Mouse (Mus musculus) midbrain, embryonic 16.5 days (tissue): ENCODE measurements at regions not wholly inside any gene's neighbourhood (a gene's known extent, or its start where the extent isn't known, plus 50 kb on each side); places are given as distances from the start of the nearest gene placed in this dataset.

Experiments
- ATAC-seq: fragments of 200-750 bp; cut with Nextera tagmentation; 2 replicates; pipeline ENCODE4 v1.8.0; 2017; ENCODE audit warnings: moderate TSS enrichment
- H3K27ac ChIP-seq: fragments of 300-500 bp; sonication (generic); 2 replicates; pipeline ENCODE4 v1.5.1; 2014; ENCODE audit warnings: mild to moderate bottlenecking, low read length, mixed read lengths
- H3K27me3 ChIP-seq: fragments of 300-500 bp; sonication (generic); 2 replicates; pipeline ENCODE4 v1.6.1; 2014; ENCODE audit warnings: low read depth, low read length, mixed read lengths; ENCODE audit not compliant: control insufficient read depth, insufficient read depth
- H3K36me3 ChIP-seq: fragments of 300-500 bp; sonication (generic); 2 replicates; pipeline ENCODE4 v1.6.1; 2014; ENCODE audit warnings: mild to moderate bottlenecking, low read length, moderate library complexity, mixed read lengths; ENCODE audit not compliant: control insufficient read depth, insufficient read depth
- H3K4me1 ChIP-seq: fragments of 300-500 bp; sonication (generic); 2 replicates; pipeline ENCODE4 v1.6.1; 2014; ENCODE audit warnings: mild to moderate bottlenecking, low read length, mixed read lengths; ENCODE audit not compliant: control insufficient read depth, insufficient read depth
- H3K4me2 ChIP-seq: fragments of 300-500 bp; sonication (generic); 2 replicates; pipeline ENCODE4 v1.6.1; 2014; ENCODE audit warnings: mild to moderate bottlenecking, low read length, mixed read lengths
- H3K4me3 ChIP-seq: fragments of 300-500 bp; sonication (generic); 2 replicates; pipeline ENCODE4 v1.5.1; 2014; ENCODE audit warnings: low read depth, mild to moderate bottlenecking, low read length, moderate library complexity, mixed read lengths
- H3K9ac ChIP-seq: fragments of 300-500 bp; sonication (generic); 2 replicates; pipeline ENCODE4 v1.6.1; 2014; ENCODE audit warnings: low read depth, low read length, mixed read lengths
- H3K9me3 ChIP-seq: fragments of 300-500 bp; sonication (generic); replicated peaks from 2 replicates; pipeline ENCODE4 v1.6.1; 2014; ENCODE audit warnings: mild to moderate bottlenecking, low read length, mixed read lengths; ENCODE audit not compliant: control insufficient read depth, poor library complexity, severe bottlenecking
- WGBS: fragments of 180-500 bp; shearing (Covaris S2); extraction: QIAGEN DNeasy Blood & Tissue Kit; methylation state at CpG from one replicate; pipeline ENCODE4 v1.1.7; 2014; 5-methylcytosine and 5-hydroxymethylcytosine counted together

- 75% methylated on average over 5 of the region's 5 CpGs for WGBS
- Histone ChIP-seq H3K36me3 (no peaks in the 10 kb centered on the region), H3K27me3 (no peaks in the 10 kb centered on the region), H3K4me1 (no peaks in the 10 kb centered on the region; the same call in 1 of the 2 replicates), H3K9me3 (no peaks in the 10 kb centered on the region), H3K4me2 (no peak overlapping the region), H3K27ac (no peak overlapping the region), H3K9ac (no peak overlapping the region), H3K4me3 (no peak overlapping the region)
- no peak for ATAC-seq
Measured at GRCm38 (mm10) chr15:60333573-60334306, 317.3 kb upstream of the 4933412E24Rik start.

DNA sequence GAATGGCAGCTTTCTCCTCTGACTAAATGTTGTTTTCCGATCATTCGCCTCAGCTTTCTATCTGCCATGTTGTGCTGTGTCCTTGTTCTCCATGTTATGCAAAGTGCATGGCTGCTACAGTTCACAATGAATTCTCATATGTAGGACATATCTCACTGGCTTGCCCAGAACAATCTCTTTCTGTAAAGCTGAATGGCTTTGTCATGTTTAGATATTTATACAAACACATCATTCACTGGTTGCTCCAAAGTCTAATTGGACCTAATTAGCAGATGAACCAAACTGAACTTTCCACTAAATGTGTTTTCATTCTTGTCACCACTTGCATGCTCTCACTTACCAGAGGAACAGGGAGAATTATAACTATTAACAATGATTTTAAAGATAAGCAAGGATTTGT is 301.2 kb upstream of the 4933412E24Rik start:
- no peak overlapping the region for H3K27ac ChIP-seq
- ATAC-seq: no peak
- 92% methylated on average over 2 of the region's 2 CpGs for WGBS
- no peaks in the 10 kb centered on the region for H3K27me3 ChIP-seq
- H3K4me1 ChIP-seq: no peaks in the 10 kb centered on the region
- no peak overlapping the region for H3K4me2 ChIP-seq
- no peak overlapping the region for H3K9ac ChIP-seq
- no peaks in the 10 kb centered on the region for H3K36me3 ChIP-seq
- H3K4me3 ChIP-seq: no peak overlapping the region
- H3K9me3 ChIP-seq: no peaks in the 10 kb centered on the region

- H3K27me3 ChIP-seq: no peaks in the 10 kb centered on the region
- no peak for ATAC-seq
- WGBS: 79% methylated on average over 5 of the region's 5 CpGs
- H3K27ac ChIP-seq: no peak overlapping the region
- 0 out of 2 replicates have a peak, but pooled peaks cover 2% of the 10 kb centered on the region for H3K4me1 ChIP-seq
- no peak overlapping the region for H3K4me2 ChIP-seq
- no peaks in the 10 kb centered on the region for H3K9me3 ChIP-seq
- H3K4me3 ChIP-seq: no peak overlapping the region
- H3K36me3 ChIP-seq: no peaks in the 10 kb centered on the region
- no peak overlapping the region for H3K9ac ChIP-seq
Measured at GRCm38 (mm10) chr15:60315210-60315609, 298.8 kb upstream of the 4933412E24Rik start.

DNA sequence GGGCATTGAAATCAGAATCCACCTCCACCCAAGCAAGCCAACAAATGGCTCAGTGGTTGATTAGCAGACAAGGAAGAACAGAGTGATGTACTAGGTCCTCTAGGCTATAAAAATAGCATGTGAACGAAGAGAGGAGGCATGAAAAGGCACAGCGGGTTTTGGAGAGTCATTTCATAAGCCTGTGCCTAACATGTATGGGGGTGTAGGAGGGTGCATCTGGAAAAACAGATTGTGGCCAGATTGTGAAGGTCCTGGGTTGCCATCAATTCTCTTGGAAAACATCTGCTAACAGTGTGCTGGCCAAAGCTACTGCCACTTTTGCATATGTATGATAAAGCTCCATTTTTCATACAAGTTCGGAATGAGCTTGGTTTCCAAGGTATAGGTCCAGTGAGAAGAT is 293.5 kb upstream of the 4933412E24Rik start:
- Histone ChIP-seq H3K4me1 (0 out of 2 replicates have a peak, but pooled peaks cover 2% of the 10 kb centered on the region), H3K27me3 (no peaks in the 10 kb centered on the region), H3K9me3 (no peaks in the 10 kb centered on the region), H3K4me3 (no peak overlapping the region), H3K4me2 (no peak overlapping the region), H3K36me3 (no peaks in the 10 kb centered on the region), H3K9ac (no peak overlapping the region), H3K27ac (no peak overlapping the region)
- no peak for ATAC-seq
- WGBS: 83% methylated on average over 3 of the region's 3 CpGs

DNA sequence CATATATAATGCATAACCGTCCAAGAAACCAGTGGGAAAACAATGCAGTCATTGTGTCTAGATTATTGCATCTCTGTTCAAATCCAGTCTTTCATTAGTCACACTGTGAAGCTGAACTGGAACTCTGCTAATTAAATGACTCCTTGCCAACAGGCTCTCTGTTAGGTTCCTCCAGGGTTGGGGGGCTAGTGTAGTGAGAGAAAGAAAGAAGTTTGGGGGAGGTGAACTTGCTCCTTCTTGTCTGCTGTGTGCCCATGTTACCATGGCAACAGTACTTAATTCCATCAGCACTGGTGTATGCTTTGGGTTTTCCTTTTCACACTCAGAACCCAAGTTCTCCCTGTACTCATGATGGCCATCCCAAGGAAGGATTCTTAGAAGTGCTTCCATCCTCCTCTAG is 292.6 kb upstream of the 4933412E24Rik start:
- 58% methylated on average over 1 of the region's 1 CpGs for WGBS
- Histone ChIP-seq H3K36me3 (no peaks in the 10 kb centered on the region), H3K4me3 (no peak overlapping the region), H3K9ac (no peak overlapping the region), H3K4me2 (no peak overlapping the region), H3K4me1 (0 out of 2 replicates have a peak, but pooled peaks cover 2% of the 10 kb centered on the region), H3K27me3 (no peaks in the 10 kb centered on the region), H3K27ac (no peak overlapping the region), H3K9me3 (no peaks in the 10 kb centered on the region)
- ATAC-seq: no peak

- H3K4me1 ChIP-seq: 0 out of 2 replicates have a peak, but pooled peaks cover 2% of the 10 kb centered on the region
- no peak overlapping the region for H3K27ac ChIP-seq
- no peaks in the 10 kb centered on the region for H3K9me3 ChIP-seq
- no peak for ATAC-seq
- WGBS: 83% methylated on average over 2 of the region's 2 CpGs
- H3K27me3 ChIP-seq: no peaks in the 10 kb centered on the region
- H3K36me3 ChIP-seq: no peaks in the 10 kb centered on the region
- H3K4me2 ChIP-seq: no peak overlapping the region
- H3K9ac ChIP-seq: no peak overlapping the region
- H3K4me3 ChIP-seq: no peak overlapping the region
Measured at GRCm38 (mm10) chr15:60308126-60308525, 291.7 kb upstream of the 4933412E24Rik start.

DNA sequence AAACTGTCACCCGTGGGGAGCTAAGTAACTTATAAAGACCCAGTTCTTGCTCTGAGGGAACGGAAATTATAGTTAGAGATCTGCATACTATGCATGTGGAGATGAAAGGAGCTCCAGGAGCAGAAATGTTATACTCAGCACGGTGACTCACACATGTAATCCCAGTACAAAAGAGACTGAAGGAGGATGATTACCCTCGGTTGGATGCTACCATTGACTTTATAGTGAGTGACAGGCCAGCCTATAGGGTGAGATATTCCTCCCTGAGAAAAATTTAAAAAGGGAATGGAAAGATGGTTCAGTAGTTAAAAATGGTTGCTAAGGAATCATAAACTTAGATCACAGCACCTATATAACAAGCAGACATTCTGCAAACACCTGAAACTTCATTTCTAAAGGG is 287.1 kb upstream of the 4933412E24Rik start:
- 36% methylated on average over 4 of the region's 4 CpGs for WGBS

DNA sequence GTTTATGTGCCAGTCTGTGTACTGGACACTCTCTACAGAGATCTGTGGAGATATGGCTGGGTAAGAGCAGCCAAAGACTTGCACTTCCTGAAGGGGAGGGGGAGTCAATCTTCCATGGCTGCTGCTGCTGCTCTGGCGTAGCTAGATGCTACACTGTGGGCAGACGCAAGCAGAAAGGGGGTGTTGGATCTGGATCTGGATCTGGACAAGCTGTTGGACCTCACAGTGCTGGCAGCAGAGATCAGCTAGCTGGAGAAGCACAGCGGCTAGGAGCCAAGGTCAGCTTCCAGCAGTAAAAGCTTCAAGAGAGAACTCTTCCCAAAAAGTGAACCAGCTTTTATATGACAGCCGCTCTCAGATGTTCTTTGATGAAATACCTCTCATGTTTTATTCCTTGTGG is 285.5 kb upstream of the 4933412E24Rik start:
- H3K4me1 ChIP-seq: no peaks in the 10 kb centered on the region
- no peak overlapping the region for H3K4me2 ChIP-seq
- no peak overlapping the region for H3K4me3 ChIP-seq
- no peaks in the 10 kb centered on the region for H3K27me3 ChIP-seq
- no peak overlapping the region for H3K27ac ChIP-seq
- H3K9me3 ChIP-seq: no peaks in the 10 kb centered on the region
- ATAC-seq: no peak
- H3K9ac ChIP-seq: no peak overlapping the region
- no peaks in the 10 kb centered on the region for H3K36me3 ChIP-seq
- 76% methylated on average over 4 of the region's 4 CpGs for WGBS

More for the DNA sequence above, 287.1 kb upstream of the 4933412E24Rik start:
- Histone ChIP-seq H3K27ac (no peak overlapping the region), H3K9me3 (no peaks in the 10 kb centered on the region), H3K27me3 (no peaks in the 10 kb centered on the region), H3K9ac (no peak overlapping the region), H3K4me2 (no peak overlapping the region), H3K4me1 (no peaks in the 10 kb centered on the region), H3K36me3 (no peaks in the 10 kb centered on the region), H3K4me3 (no peak overlapping the region)
- ATAC-seq: no peak

- Histone ChIP-seq H3K4me2 (no peak overlapping the region), H3K9ac (no peak overlapping the region), H3K4me3 (no peak overlapping the region), H3K36me3 (no peaks in the 10 kb centered on the region), H3K27me3 (no peaks in the 10 kb centered on the region), H3K9me3 (no peaks in the 10 kb centered on the region), H3K4me1 (no peaks in the 10 kb centered on the region), H3K27ac (no peak overlapping the region)
- 30% methylated on average over 4 of the region's 4 CpGs for WGBS
- ATAC-seq: no peak
Measured at GRCm38 (mm10) chr15:60285321-60285720, 268.9 kb upstream of the 4933412E24Rik start.
